16 mouse cellular contexts compared by ENCODE assay signal in the genomic region with DNA sequence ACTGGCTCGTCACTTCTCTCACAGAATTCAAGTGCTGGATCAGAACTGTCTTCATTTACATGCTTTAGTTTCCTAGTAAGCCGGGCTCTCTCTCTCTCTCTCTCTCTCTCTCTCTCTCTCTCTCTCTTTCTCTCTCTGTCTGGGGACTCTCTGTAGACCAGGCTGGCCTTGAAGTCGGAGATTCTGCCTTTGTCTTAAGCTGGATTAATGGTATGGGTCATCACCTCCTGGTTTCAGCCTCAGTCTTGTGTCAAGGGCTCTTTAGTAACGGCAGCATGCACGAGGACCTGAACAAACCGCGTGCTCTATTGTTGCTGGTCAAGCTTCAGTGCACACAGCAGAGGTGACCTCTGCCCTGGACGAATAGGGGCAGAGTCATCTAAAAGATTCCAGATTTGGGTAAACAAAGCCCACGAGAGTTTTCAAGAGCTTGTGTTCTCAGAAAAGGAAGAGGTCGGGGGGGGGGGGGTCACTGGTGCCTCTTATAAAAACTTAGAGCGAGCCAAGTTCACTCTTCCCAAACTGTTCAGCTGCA. TPM values are rescaled to one million over a fixed set of nuclear protein-coding genes. Genes with fewer than 3 reads are reported as not detected.
DNase-seq lines count a peak whose midpoint lies in the region; ATAC-seq lines count a peak whose summit lies in the region.
"Had no signal": no experiment of that assay in that cellular context is flagged by ENCODE, and none has a peak within 500 bp of the region (broad histone marks: within the 10 kb centered on the region; RNA-seq: fewer than 3 reads in every experiment).

No protein-coding gene starts in this region.

- H3K9me3 ChIP-seq in heart, embryonic 10.5 days, result no peaks in the 10 kb centered on the region
- H3K9me3 ChIP-seq in midbrain, embryonic 11.5 days (ENCODE audit: control insufficient read depth, low read length), result no peaks in the 10 kb centered on the region
- no peaks in the 10 kb centered on the region for H3K9me3 ChIP-seq in midbrain, embryonic 15.5 days
- no peaks in the 10 kb centered on the region for H3K9me3 ChIP-seq in heart, embryonic 12.5 days (replicated peaks)
- H3K9me3 ChIP-seq in intestine, embryonic 16.5 days (ENCODE audit: control insufficient read depth, low read length), result no peaks in the 10 kb centered on the region
- H3K9me3 ChIP-seq: limb, embryonic 15.5 days; stomach, embryonic 15.5 days had no signal

- WGBS in heart, embryonic 10.5 days, result 74% methylated on average over 11 of the region's 11 CpGs
- 14% methylated on average over 11 of the region's 11 CpGs for WGBS in midbrain, embryonic 11.5 days
- WGBS in midbrain, embryonic 15.5 days, result 15% methylated on average over 11 of the region's 11 CpGs
- 77% methylated on average over 11 of the region's 11 CpGs for WGBS in heart, embryonic 12.5 days
- 64% methylated on average over 11 of the region's 11 CpGs for WGBS in intestine, embryonic 16.5 days

- H3K36me3 ChIP-seq in heart, embryonic 10.5 days, result no peaks in the 10 kb centered on the region
- H3K36me3 ChIP-seq in midbrain, embryonic 11.5 days (ENCODE audit: control insufficient read depth, insufficient read depth, low read length), result no peaks in the 10 kb centered on the region
- H3K36me3 ChIP-seq in midbrain, embryonic 15.5 days (replicated peaks), result no peaks in the 10 kb centered on the region
- H3K36me3 ChIP-seq in heart, embryonic 12.5 days, result no peaks in the 10 kb centered on the region
- H3K36me3 ChIP-seq in intestine, embryonic 16.5 days (ENCODE audit: control insufficient read depth, insufficient read depth, low read length), result no peaks in the 10 kb centered on the region
- H3K36me3 ChIP-seq: limb, embryonic 15.5 days; stomach, embryonic 15.5 days had no signal

- H3K4me2 ChIP-seq in midbrain, embryonic 11.5 days, result no peak overlapping the region
- H3K4me2 ChIP-seq in midbrain, embryonic 15.5 days, result no peak overlapping the region
- no peak overlapping the region for H3K4me2 ChIP-seq in heart, embryonic 12.5 days
- H3K4me2 ChIP-seq in intestine, embryonic 16.5 days (ENCODE audit: low read depth, low read length), result no peak overlapping the region
- H3K4me2 ChIP-seq: limb, embryonic 15.5 days; stomach, embryonic 15.5 days had no signal

- no peak overlapping the region for H3K9ac ChIP-seq in midbrain, embryonic 11.5 days (ENCODE audit: low read length)
- no peak overlapping the region for H3K9ac ChIP-seq in midbrain, embryonic 15.5 days
- H3K9ac ChIP-seq in heart, embryonic 12.5 days, result no peak overlapping the region
- no peak overlapping the region for H3K9ac ChIP-seq in intestine, embryonic 16.5 days (ENCODE audit: low read depth, low read length)
- H3K9ac ChIP-seq: limb, embryonic 15.5 days; stomach, embryonic 15.5 days had no signal

- no peaks in the 10 kb centered on the region for H3K4me1 ChIP-seq in heart, embryonic 10.5 days
- H3K4me1 ChIP-seq in midbrain, embryonic 11.5 days (ENCODE audit: control insufficient read depth, insufficient read depth, low read length), result no peaks in the 10 kb centered on the region
- H3K4me1 ChIP-seq in midbrain, embryonic 15.5 days, result no peaks in the 10 kb centered on the region
- H3K4me1 ChIP-seq in heart, embryonic 12.5 days (replicated peaks), result peaks cover 10% of the 10 kb centered on the region; the same call in 1 of the 2 replicates
- no peaks in the 10 kb centered on the region for H3K4me1 ChIP-seq in intestine, embryonic 16.5 days (ENCODE audit: control insufficient read depth, insufficient read depth, low read length)
- H3K4me1 ChIP-seq: limb, embryonic 15.5 days; stomach, embryonic 15.5 days had no signal

- no peak overlapping the region for H3K27ac ChIP-seq in heart, embryonic 10.5 days
- H3K27ac ChIP-seq in midbrain, embryonic 11.5 days (ENCODE audit: low read depth, low read length), result no peak overlapping the region
- H3K27ac ChIP-seq in midbrain, embryonic 15.5 days, result no peak overlapping the region
- H3K27ac ChIP-seq in heart, embryonic 12.5 days (ENCODE audit: poor library complexity, severe bottlenecking), result no peak overlapping the region
- no peak overlapping the region for H3K27ac ChIP-seq in intestine, embryonic 16.5 days (ENCODE audit: low read length)
- H3K27ac ChIP-seq: left cerebral cortex, adult 2 months; macrophage; stomach, embryonic 15.5 days had no signal

- H3K27me3 ChIP-seq in heart, embryonic 10.5 days (ENCODE audit: insufficient read depth, poor library complexity, severe bottlenecking), result no peaks in the 10 kb centered on the region
- no peaks in the 10 kb centered on the region for H3K27me3 ChIP-seq in midbrain, embryonic 11.5 days (ENCODE audit: control insufficient read depth, insufficient read depth, low read length)
- H3K27me3 ChIP-seq in midbrain, embryonic 15.5 days (replicated peaks), result no peaks in the 10 kb centered on the region
- no peaks in the 10 kb centered on the region for H3K27me3 ChIP-seq in heart, embryonic 12.5 days (replicated peaks)
- H3K27me3 ChIP-seq in intestine, embryonic 16.5 days (replicated peaks; ENCODE audit: control insufficient read depth, insufficient read depth, low read length), result no peaks in the 10 kb centered on the region
- H3K27me3 ChIP-seq: CH12.LX; limb, embryonic 15.5 days; stomach, embryonic 15.5 days had no signal

- no peak overlapping the region for H3K4me3 ChIP-seq in heart, embryonic 10.5 days
- H3K4me3 ChIP-seq in midbrain, embryonic 11.5 days (ENCODE audit: low read depth, low read length), result no peak overlapping the region
- H3K4me3 ChIP-seq in midbrain, embryonic 15.5 days, result no peak overlapping the region
- no peak overlapping the region for H3K4me3 ChIP-seq in heart, embryonic 12.5 days
- no peak overlapping the region for H3K4me3 ChIP-seq in intestine, embryonic 16.5 days (ENCODE audit: low read length)
- H3K4me3 ChIP-seq: left cerebral cortex, adult 2 months; limb, embryonic 15.5 days; stomach, embryonic 15.5 days had no signal

- ATAC-seq in midbrain, embryonic 11.5 days (ENCODE audit: low FRiP score), result peak; percentile 70; the same call in 1 of the 2 replicates
- no peak for ATAC-seq in midbrain, embryonic 15.5 days (replicated peaks)
- ATAC-seq in heart, embryonic 12.5 days (ENCODE audit: insufficient number of reproducible peaks, low FRiP score), result no peak
- ATAC-seq in intestine, embryonic 16.5 days, result no peak

- peak; percentile 66 for DNase-seq in heart, adult 11 months
- no peak for DNase-seq in heart, embryonic 10.5 days (ENCODE audit: low spot score)
- DNase-seq in midbrain, embryonic 11.5 days (ENCODE audit: low spot score, missing footprints), result peak; percentile 90
- peak; percentile 4 to 5 for DNase-seq in kidney, postnatal 4 days
- DNase-seq in cerebellum, postnatal 14 days, result no peak
- DNase-seq: gastrocnemius, postnatal 14 days; heart, postnatal 36 days; spleen, adult 18-20 months had no signal

RNA-seq across cellular contexts. Expression of a gene that starts 26.7 kb away (rescaled TPM):
- 0.89 TPM in 1 of 2 replicates, not detected in the other for polyA plus RNA-seq in heart, embryonic 10.5 days (2016; fragmentation: Nextera tagmentation; extraction: Ambion mirVana)
- 0.72 and 1.1 TPM in 2 replicates for polyA plus RNA-seq in midbrain, embryonic 11.5 days (2014; fragmentation: Nextera tagmentation; extraction: Ambion mirVana)
- polyA plus RNA-seq in midbrain, embryonic 15.5 days (2015; fragmentation: Nextera tagmentation; extraction: Ambion mirVana), result 3.3 and 4.4 TPM in 2 replicates
- 1.1 and 2.4 TPM in 2 replicates for polyA plus RNA-seq in heart, embryonic 12.5 days (2016; fragmentation: Nextera tagmentation; extraction: Ambion mirVana)
- 1.3 TPM in 1 of 2 replicates, not detected in the other for polyA plus RNA-seq in intestine, embryonic 16.5 days (2015; fragmentation: Nextera tagmentation; extraction: Ambion mirVana)
- polyA plus RNA-seq: macrophage had no signal

RNA-seq across cellular contexts. Expression of a gene that starts 39.5 kb away (rescaled TPM):
- polyA plus RNA-seq in heart, embryonic 10.5 days (2016; fragmentation: Nextera tagmentation; extraction: Ambion mirVana), result 0.49 and 0.78 TPM in 2 replicates
- polyA plus RNA-seq in midbrain, embryonic 11.5 days (2014; fragmentation: Nextera tagmentation; extraction: Ambion mirVana), result 0.57 and 0.98 TPM in 2 replicates
- 1.0 and 1.6 TPM in 2 replicates for polyA plus RNA-seq in midbrain, embryonic 15.5 days (2015; fragmentation: Nextera tagmentation; extraction: Ambion mirVana)
- 1.4 and 2.2 TPM in 2 replicates for polyA plus RNA-seq in heart, embryonic 12.5 days (2016; fragmentation: Nextera tagmentation; extraction: Ambion mirVana)
- 0.33 and 0.94 TPM in 2 replicates for polyA plus RNA-seq in intestine, embryonic 16.5 days (2015; fragmentation: Nextera tagmentation; extraction: Ambion mirVana)

RNA-seq across cellular contexts. Expression of a gene that starts 56.4 kb away (rescaled TPM):
- polyA plus RNA-seq in heart, embryonic 10.5 days (2016; fragmentation: Nextera tagmentation; extraction: Ambion mirVana), result 12.4 and 12.9 TPM in 2 replicates
- 21.3 and 24.5 TPM in 2 replicates for polyA plus RNA-seq in midbrain, embryonic 11.5 days (2014; fragmentation: Nextera tagmentation; extraction: Ambion mirVana)
- 52.2 and 58.2 TPM in 2 replicates for polyA plus RNA-seq in midbrain, embryonic 15.5 days (2015; fragmentation: Nextera tagmentation; extraction: Ambion mirVana)
- 13.7 and 13.8 TPM in 2 replicates for polyA plus RNA-seq in heart, embryonic 12.5 days (2016; fragmentation: Nextera tagmentation; extraction: Ambion mirVana)
- polyA plus RNA-seq in intestine, embryonic 16.5 days (2015; fragmentation: Nextera tagmentation; extraction: Ambion mirVana), result 10.0 and 10.3 TPM in 2 replicates

RNA-seq across cellular contexts. Expression of a gene that starts 56.7 kb away (rescaled TPM):
- 17.4 and 18.6 TPM in 2 replicates for polyA plus RNA-seq in heart, embryonic 10.5 days (2016; fragmentation: Nextera tagmentation; extraction: Ambion mirVana)
- polyA plus RNA-seq in midbrain, embryonic 11.5 days (2014; fragmentation: Nextera tagmentation; extraction: Ambion mirVana), result 36.2 and 44.6 TPM in 2 replicates
- polyA plus RNA-seq in midbrain, embryonic 15.5 days (2015; fragmentation: Nextera tagmentation; extraction: Ambion mirVana), result 48.8 and 49.7 TPM in 2 replicates
- polyA plus RNA-seq in heart, embryonic 12.5 days (2016; fragmentation: Nextera tagmentation; extraction: Ambion mirVana), result 16.5 and 17.2 TPM in 2 replicates
- polyA plus RNA-seq in intestine, embryonic 16.5 days (2015; fragmentation: Nextera tagmentation; extraction: Ambion mirVana), result 21.1 and 21.8 TPM in 2 replicates

Comparison
In these comparisons a context has a peak if more than half of its experiments do, and no peak if none do; other contexts are left out.
1. DNase-seq: peak in heart, adult 11 months (single experiment), midbrain, embryonic 11.5 days (single experiment) and kidney, postnatal 4 days (2 of 2); none in heart, embryonic 10.5 days (single experiment) and cerebellum, postnatal 14 days (0 of 2).